Mouse (Mus musculus) embryo, embryonic 11 days (tissue): ENCODE measurements around the gene Sim2.
A peak's percentile ranks its signal among the peaks of the same experiment; 100 is the strongest.

Experiments used
- DNase-seq: peaks from one replicate; pipeline ENCODE4 v3.0.0-alpha.2; 2015

Gene Sim2

DNA sequence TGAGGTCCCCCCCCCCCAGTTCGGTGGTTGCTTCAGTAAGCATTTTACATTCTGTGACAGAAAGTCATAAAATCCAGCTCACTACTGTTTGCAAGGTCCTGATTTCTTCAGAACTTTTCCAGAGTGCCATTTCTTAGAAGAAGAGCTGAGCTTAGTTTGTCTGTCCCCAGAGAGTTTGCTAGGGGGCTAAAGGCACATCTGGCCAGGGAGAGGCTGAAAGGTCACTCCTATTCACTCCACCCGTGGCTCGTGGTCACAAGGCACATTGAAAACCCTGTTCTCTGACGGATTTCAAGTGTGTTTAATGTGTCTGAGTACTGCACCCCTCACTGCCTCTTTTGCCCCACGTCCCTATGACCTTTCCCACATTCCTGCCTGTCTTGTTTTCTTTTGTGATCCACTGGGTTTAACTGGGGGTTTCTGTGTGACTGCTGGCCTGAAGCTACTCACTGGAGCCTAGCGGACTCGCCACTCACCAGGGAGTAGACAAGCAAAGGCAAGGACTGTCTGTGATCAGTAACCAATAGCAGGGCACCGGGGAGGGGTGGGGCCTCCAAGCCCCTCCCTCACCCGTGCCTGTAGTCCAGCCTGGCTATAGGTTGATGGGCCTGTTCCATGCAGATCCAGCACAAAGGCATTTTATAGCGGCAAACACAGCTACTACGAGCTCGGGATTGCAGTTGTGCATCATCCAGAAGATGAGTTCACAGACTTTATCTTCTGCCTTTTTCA, 13.2 kb downstream of the Sim2 start:
- DNase-seq, result peak; percentile 81

DNA sequence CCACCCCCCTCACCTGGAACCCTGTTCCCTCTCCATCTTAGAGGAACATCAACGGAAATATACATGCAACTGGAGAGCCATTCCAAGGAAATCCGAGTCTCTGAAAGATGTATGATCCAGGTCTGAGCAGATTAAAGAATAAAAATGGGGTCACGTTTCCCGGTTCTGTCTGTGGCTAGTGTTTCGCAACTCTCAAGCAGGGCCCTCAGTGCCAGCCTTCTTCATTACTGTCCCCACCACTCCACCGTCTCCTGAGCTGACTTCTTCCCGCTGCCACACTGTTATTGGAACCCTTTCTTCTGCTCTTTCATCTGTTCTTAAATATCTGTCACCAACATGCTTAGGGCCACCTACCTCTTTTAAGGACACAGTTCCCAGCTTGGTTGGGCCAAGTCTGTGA, 28.4 kb downstream of the Sim2 start:
- DNase-seq, result no peak

DNA sequence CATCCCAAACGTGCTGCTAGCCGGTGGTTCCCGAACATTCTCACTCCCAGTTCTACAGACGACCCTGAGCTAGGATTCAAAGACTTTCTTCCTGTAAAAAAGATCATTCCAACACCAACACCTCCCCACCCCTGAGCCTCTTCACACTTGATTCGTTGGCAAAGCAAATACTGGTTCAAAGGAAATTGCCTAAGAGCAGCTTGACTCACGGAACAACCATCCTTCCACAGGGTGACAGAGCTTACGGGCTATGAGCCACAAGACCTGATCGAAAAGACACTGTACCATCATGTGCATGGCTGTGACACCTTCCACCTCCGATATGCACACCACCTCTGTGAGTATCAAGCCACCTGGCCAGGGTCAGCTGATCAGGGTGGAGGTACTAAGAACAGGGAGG, 30.0 kb downstream of the Sim2 start:
- no peak for DNase-seq

DNA sequence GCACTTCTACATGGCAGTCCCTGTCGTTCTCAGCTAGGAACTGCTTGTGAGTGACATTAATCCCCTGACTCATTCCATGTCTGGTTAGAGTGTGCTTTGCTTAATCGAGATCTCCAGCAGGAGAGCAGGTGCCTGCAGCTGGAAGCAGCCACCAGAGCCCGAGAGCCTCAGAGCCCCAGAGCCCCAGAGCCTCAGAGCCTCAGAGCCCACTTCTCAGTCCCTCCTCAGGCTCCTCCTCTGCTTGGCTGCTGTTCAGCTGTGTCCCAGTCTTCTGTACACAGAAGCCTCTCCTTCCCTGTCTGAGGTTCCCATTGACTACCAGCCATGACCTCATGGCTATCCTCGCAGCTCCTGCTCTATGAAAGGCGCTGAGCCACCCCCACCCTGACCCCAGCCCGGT, 32.6 kb downstream of the Sim2 start:
- DNase-seq, result no peak

DNA sequence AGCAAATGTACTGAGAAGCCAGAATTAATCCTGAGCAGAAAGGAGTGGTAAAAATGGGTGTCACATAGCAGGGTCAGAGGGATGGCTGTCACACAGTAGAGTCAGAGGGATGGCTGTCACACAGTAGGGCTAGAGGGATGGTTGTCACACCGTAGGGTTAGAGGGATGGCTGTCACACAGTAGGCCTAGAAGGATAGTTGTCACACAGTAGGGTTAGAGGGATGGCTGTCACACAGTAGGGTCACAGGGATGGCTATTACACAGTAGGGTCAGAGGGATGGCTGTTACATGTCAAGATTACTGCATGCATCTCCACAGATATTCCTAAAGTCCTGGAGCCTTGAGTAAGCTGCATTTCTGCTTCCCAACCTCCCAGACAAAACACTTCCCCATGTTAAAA, 33.7 kb downstream of the Sim2 start:
- no peak for DNase-seq

DNA sequence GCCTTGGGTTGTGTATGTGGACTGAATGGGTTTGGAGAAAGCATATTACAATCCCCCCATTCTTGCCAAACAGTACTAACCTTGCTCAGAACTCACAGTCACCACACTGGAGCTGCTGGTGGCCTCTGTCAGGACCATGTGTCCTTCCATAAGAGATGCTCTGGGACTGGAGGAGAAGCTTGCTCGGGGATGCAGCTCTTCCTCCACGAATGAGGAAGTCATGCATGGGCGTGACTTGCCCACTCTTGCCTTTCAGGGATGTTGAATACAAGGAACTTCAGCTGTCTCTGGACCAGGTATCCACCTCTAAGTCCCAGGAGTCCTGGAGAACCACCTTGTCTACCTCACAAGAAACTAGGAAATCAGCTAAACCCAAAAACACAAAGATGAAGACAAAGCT, 37.6 kb downstream of the Sim2 start:
- DNase-seq, result no peak

DNA sequence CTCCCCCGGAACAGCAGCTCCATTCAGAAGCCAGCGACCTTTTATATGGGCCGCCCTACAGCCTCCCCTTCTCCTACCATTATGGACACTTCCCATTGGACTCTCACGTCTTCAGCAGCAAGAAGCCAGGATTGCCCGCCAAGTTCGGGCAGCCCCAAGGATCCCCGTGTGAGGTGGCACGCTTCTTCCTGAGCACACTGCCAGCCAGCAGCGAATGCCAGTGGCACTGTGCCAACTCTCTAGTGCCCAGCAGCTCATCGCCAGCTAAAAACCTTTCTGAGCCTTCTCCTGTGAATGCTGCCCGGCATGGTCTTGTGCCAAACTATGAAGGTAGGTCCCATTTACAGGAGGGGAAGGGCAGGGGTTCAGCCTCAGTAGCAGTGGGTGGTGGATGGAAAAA, 38.5 kb downstream of the Sim2 start:
- no peak for DNase-seq

DNA sequence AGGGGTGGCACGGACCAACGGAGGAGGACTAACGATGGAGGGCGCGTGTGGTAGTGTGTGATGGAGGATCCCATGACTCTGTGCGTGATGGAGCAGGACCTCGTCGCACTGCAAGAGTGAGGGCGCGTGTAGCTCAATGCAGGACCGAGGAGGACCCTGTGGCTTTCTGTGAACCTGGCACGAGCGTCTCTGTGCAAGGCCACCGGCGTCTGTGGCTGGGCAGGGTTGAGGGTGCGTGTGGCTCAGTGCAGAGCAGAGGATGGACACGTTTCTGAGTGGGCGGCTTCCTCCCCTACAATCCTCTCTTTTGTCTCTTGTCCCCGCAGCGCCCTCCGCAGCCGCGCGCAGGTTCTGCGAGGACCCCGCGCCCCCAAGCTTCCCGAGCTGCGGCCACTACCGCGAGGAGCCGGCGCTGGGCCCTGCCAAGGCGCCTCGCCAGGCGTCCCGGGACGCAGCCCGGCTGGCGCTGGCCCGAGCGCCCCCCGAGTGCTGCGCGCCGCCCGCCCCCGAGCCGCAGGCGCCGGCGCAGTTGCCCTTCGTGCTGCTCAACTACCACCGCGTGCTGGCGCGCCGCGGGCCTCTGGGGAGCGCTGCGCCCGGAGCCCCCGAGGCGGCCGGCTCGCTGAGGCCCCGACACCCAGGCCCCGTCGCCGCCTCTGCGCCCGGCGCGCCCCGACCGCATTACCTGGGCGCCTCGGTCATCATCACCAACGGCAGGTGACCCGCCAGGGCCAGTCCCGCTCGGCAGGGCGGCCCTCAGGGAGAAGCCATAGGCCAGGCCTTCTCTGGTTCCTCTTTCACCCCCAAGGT, 40.6 kb downstream of the Sim2 start:
- DNase-seq, result peak; percentile 68

DNA sequence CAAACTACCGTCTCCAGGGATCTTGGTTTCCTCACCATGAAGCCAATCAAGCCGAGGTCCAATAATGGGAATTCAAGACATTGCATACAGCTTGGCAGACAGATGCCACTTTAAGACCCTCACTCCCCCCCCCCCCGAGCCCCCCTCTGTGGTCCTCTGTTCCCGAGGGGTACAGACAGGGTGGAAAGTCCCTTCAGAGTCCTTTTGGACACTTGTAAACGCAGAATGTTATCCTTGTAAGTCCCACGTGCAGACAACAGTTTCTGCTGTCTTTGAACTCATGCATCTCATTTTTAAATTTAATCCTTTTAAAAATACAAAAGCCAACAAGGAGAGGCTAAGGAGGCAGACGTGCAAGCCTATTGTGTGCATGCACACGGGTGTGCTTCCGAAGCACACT, 41.5 kb downstream of the Sim2 start:
- no peak for DNase-seq

DNA sequence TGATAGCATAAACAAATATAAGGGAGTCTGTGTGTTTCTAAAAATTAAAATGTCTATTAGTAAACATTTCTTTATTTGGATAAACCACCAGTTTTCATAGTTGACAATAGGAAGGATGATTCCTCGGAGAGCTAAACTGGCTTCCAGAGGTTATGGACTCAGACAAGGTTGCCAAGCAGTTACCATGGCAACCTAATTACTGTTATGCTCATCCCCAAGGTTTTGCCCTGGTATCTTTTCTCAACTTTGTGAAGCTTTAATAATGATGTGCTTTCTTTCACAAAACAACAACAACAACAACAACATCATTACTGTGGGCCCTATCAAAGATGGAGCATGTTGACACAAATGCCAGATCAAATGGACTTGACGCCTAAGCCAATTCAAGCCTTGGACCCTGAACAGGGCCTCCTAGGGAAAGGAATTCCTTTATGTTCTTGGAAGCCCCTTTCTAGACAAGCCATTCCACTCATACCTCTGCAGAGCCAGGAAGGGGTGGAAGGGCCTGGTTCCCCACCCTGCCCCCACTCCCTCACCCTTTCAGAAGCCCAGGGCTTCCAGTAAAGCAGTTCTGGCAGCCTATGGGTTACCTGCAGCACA, 43.6 kb downstream of the Sim2 start:
- DNase-seq, result peak; percentile 49

DNA sequence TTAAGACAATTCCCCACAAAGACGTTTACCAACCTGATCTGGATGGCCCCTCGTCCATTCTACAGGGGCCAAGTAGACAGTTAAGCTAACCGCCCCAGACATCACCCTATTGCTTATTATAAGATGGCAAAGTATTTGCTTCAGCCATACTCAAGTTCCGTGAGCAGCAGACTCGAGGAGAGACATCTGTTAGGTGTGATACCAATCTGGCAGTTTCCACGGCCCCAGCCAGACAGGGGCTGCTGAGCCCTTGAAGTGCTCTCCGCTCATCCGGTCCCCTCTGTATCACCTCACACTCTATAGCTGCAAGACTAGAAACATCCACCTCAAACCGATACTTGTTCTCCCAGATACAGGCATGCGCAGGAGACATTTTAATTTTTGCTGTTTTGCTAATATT, 49.5 kb downstream of the Sim2 start:
- no peak for DNase-seq

DNA sequence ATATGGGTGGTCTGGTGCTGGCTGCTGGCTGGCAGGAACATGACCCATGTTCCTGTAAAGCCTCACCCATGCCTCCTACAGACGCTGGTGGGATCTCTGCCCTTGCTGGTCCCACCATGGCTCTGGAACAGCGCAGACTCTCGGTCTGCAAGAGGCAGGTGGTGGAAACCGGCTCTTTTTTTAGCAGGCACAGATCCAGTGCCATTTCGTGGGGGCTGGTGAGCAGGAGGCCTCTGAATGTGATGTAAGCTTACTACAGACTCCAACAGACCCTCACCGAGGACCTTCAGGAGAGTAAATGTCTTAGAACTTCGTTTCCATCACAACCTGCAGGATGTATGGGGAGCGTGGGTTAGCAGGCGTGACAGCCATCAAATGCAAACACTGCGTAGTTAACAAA, 56.0 kb downstream of the Sim2 start:
- DNase-seq, result no peak

DNA sequence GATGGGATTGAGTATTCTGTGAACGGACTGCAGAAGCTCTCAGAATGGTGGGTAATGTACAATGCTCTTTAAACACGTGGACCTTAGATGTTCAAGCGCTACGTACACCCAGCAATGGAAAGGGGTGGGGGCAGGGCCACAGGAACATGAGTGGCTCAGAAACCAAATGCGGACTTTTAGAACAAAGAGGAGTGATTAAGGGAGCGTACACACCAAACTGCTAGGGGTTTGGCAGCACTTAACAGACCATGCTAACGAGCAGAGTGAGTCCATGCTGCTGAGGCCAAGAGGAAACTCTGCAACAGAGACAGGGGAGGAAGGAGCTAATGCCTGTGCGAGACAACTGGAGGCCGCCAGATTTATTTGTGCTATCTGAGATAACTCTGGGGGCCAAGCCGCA, 58.6 kb downstream of the Sim2 start:
- DNase-seq, result peak; percentile 41

DNA sequence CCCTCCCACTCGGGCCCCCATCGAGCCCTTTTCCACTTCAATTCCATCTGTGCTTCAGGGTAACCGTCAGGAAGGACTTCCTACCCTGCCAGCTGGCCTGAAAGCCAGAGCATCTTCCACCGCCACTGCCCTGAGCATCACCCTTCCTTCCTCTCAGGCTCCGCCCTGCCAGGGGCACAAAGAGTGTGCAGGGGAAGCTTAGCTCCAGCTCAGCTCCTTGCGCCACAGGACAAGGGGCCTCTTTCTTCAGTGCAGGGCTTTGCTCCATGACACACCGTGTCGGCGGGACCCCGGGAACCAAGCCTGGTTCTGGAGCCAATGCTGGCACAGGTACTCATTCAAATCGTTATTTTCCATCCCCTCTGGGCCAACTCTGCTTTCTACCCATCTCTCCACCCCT, 63.4 kb downstream of the Sim2 start:
- DNase-seq, result peak; percentile 50

DNA sequence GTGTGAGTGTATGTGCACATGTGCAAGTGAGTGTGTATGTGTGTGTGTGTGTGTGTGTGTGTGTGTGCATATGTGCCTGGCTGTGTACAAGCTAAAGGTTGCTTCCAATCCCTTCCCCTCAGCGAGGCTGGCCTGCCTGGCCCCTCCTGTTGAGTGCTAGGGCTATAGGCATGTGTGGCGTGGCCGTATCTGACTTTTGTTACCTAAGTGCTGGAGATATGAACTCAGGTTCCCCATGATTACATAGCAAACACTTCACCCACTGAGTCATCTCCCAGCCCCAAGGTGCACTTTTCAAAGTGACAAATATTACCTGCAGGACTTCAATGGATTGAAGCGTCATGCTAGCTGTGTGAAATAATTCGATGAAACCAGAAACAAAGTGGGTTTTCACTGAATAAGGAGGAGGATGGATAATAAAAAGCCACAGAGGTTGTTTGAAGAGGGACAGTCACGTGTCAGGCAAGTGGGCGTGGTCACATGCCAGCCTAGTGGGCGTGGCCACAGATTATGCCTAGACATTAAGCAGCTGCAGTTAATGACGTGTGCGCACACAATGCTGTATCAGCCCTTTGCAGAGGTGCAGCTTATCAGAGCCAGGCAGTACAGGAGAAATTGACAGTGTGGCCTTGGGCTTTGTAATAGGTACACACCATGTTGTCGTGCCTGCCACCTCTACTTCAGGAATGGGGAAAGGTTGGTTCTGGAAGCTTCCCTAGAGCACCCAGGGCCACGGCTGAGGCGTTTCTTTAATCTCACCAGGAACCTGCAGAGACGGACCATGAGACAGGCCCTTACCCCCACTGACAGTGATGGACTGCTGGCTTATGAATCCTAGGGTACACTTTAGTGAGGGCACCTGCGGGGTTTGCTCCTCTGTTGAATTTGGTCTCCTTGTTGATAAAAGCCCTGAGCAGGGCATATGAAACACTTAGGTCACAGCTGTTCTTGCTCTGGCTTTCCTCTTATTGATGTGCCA, 65.7 kb downstream of the Sim2 start:
- DNase-seq, result peak; percentile 37

DNA sequence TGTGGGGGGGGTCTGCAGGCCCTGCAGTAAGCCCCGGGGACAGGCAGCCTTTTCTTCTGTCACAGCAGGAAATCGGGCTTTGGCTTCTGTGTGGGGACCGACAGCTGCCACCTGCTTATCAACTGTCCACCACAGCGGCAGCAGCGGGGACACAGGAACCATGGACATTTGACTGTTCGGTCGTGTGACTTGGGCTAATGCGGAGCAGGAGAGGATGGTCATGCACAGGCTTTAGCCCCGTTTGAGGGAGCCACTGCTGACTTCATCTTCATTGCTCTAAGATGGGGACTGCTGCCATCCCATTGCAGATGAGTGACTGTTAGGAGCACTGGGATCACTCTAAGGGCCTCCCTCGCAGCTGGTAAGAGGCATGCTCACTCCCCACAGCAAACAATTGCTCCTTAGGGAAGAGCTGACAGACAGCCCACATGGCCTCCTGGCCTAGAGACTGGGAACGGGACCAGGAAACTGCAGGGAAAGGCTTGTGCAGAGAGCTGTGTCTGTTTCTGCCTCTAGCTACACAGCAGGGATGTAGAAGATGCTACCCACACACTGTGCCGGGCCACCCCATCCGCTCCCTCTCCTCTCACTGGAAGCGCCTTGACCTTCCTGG, 70.4 kb downstream of the Sim2 start:
- no peak for DNase-seq

DNA sequence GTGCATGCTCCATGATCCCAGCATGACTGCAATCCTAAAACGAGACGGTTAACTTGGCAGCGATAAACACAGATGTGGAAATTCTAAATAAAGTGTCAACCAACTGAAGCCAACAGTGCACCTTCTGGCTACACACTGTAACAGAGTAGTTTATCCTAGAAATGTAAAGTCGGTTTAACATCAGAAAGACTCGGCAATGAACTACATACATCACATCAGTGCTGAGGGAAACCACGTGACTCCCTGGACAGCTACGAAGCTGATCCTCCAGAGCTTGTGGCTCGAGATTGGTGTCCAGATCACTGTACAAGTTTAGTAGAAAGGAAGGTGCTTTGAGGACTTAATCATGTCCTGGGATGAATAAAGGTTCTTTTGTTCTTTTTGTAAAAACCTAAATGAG, 73.1 kb downstream of the Sim2 start:
- DNase-seq, result no peak

DNA sequence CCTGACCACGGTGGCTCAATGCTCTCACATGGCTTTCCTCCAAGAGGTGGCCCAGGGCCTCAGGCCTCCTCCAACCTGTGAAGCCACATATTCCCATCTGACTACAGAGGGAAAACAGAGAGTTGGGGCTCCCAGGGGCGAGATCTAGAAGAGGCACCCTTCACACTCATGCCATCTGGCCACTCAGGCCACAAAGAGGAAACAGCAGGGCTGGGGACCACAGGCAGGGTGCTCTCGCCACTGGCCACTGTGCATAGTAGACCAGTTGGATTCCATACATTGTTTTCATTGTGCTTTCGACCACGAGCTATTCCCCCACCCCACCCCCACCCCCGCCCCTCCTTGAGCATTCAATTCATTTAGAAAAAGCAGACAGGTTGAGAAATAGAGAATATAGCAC, 77.3 kb downstream of the Sim2 start:
- DNase-seq, result no peak

DNA sequence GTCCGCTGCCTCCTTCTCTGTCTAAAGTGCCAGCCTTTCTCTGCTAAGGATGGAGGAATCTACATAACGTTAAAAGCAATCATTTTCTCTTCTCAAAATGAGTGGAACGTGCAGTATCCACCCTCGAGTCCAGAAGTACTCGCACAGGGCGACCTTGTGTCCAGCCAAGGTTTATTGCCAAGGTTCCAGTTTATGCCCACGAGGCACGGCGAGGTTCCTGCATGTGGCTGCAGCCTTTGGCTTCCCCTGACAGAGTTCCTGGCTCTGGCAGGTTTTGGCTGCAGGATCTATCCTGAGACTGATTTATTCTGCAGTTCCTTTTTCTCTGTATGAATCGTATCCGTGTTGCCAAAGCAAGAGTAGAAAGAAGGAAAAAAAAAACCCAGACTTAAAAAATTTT, 78.3 kb downstream of the Sim2 start:
- no peak for DNase-seq

DNA sequence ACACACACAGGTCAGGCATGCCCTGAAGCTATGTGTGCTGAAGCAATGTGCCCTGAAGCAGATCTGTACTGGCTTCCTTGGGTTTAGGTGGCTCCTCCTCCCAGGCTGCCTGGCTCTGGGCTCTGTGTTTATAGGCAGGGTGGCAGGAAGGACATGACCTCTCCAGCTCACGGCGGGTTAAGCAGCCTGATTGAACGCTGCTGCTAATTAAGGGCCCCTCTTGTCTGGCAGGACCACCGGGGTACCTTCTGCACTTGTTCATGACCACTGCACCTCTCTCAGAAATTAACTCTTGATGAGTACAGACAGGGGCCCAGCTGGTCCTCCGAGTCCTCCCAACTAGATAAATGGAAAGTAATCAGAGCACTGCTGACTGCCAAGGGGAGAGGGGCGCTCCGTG, 79.5 kb downstream of the Sim2 start:
- peak; percentile 68 for DNase-seq

DNA sequence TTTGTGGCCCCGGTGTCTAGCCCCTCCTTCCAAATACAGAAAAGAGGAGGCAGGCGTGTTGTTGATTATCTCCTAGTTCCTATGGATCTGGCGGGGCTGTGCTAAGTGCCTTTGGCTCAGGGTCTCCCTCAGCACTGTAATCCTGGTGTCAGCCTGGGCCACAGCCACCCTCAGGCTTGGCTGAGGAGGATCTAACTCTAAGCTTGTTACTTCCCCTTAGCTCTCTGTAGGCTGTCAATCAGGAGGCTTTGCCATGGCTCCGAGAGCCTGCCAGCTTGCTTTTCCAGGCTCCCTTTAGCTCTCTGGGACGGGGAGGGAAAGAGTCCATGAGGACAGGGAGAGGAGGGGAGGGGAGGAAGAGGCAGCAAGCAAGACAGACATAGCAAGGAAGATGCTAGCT, 80.2 kb downstream of the Sim2 start:
- no peak for DNase-seq
